Mouse (Mus musculus) CD4-positive, CD25-positive, alpha-beta regulatory T cell (primary cell): Measurements from ENCODE around the gene Fam57a. TPM values are rescaled to one million over a fixed set of nuclear protein-coding genes. Genes with fewer than 3 reads are reported as not detected.

Source experiments
- polyA plus RNA-seq: library from polyadenylated mRNA; unstranded; fragments of 100-300 nt; shearing (Covaris generic); gene quantifications from one replicate; pipeline ENCODE4 v1.2.1, GENCODE M21; 2017

Fam57a gene
- polyA plus RNA-seq: 3.8 TPM

GRCm38 (mm10) chr11:76179495-76180145 lies at the start of gene Fam57a, which contains the start of gene Vps53:
TSS of gene Fam57a (plus strand) at chr11:76179671.
TSS of gene Vps53 (minus strand) at chr11:76179647.

GRCm38 (mm10) chr11:76217390-76217800 lies 37.9 kb downstream of the Fam57a start, which contains the start of the genes Dbil5 and Gemin4:
TSS of gene Dbil5 (plus strand) at chr11:76217608.
TSS of gene Gemin4 (minus strand) at chr11:76217664.

GRCm38 (mm10) chr11:76242901-76243810 lies 63.7 kb downstream of the Fam57a start, which contains the start of the genes Mrm3 and Glod4:
TSS of gene Mrm3 (plus strand) at chr11:76243715.
TSS of gene Glod4 (minus strand) at chr11:76243725.

Other genes starting within 250 kb of the Fam57a start
- gene Rph3al, start 241.2 kb upstream of the Fam57a start, polyA plus RNA-seq: 8.8 TPM
- gene 1700016K19Rik, start 179.8 kb upstream of the Fam57a start, polyA plus RNA-seq: not detected
- 41.5 TPM for gene Rflnb, start 151.9 kb upstream of the Fam57a start, polyA plus RNA-seq
- gene Vps53, start within 50 bp of the Fam57a start, polyA plus RNA-seq: 60.2 TPM
- gene Dbil5, start 37.9 kb downstream of the Fam57a start, polyA plus RNA-seq: 0.43 TPM
- 26.8 TPM for gene Gemin4, start 38.0 kb downstream of the Fam57a start, polyA plus RNA-seq
- 19.3 TPM for gene Mrm3, start 64.0 kb downstream of the Fam57a start, polyA plus RNA-seq
- gene Glod4, start 64.1 kb downstream of the Fam57a start, polyA plus RNA-seq: 70.3 TPM
- gene Nxn, start 219.5 kb downstream of the Fam57a start, polyA plus RNA-seq: 2.0 TPM
- gene Timm22, start 227.3 kb downstream of the Fam57a start, polyA plus RNA-seq: 48.7 TPM